Mouse (Mus musculus): ENCODE measurements at regions not wholly inside any gene's neighbourhood (a gene's known extent, or its start where the extent isn't known, plus 50 kb on each side); places are given as distances from the start of the nearest gene placed in this dataset.

- 55% methylated on average over 6 of the region's 6 CpGs for WGBS
- Histone ChIP-seq H3K27ac (ENCODE audit: low read length) (no peak overlapping the region), H3K9ac (ENCODE audit: low read length) (no peak overlapping the region), H3K9me3 (replicated peaks; ENCODE audit: control insufficient read depth, low read length) (no peaks in the 10 kb centered on the region), H3K27me3 (ENCODE audit: control insufficient read depth, insufficient read depth, low read length) (no peaks in the 10 kb centered on the region), H3K4me1 (ENCODE audit: control insufficient read depth, insufficient read depth, low read length) (no peaks in the 10 kb centered on the region), H3K4me3 (ENCODE audit: low read length) (no peak overlapping the region), H3K4me2 (ENCODE audit: low read depth, low read length) (no peak overlapping the region), H3K36me3 (ENCODE audit: control insufficient read depth, insufficient read depth) (no peaks in the 10 kb centered on the region)
- no peak for ATAC-seq (replicated peaks; ENCODE audit: extremely low read depth, insufficient read depth, low FRiP score)
Measured at GRCm38 (mm10) chr5:101288358-101288757, 376.4 kb downstream of the Nkx6-1 start.

GRCm38 (mm10) chr5:101285941-101286340, 378.9 kb downstream of the Nkx6-1 start:
- no peak for ATAC-seq (replicated peaks; ENCODE audit: extremely low read depth, insufficient read depth, low FRiP score)
- no peaks in the 10 kb centered on the region for H3K36me3 ChIP-seq (ENCODE audit: control insufficient read depth, insufficient read depth)
- H3K27me3 ChIP-seq (ENCODE audit: control insufficient read depth, insufficient read depth, low read length), result no peaks in the 10 kb centered on the region
- no peaks in the 10 kb centered on the region for H3K9me3 ChIP-seq (replicated peaks; ENCODE audit: control insufficient read depth, low read length)
- no peak overlapping the region for H3K9ac ChIP-seq (ENCODE audit: low read length)
- no peak overlapping the region for H3K4me3 ChIP-seq (ENCODE audit: low read length)
- WGBS, result 58% methylated on average over 7 of the region's 7 CpGs
- H3K4me1 ChIP-seq (ENCODE audit: control insufficient read depth, insufficient read depth, low read length), result no peaks in the 10 kb centered on the region
- H3K27ac ChIP-seq (ENCODE audit: low read length), result no peak overlapping the region
- no peak overlapping the region for H3K4me2 ChIP-seq (ENCODE audit: low read depth, low read length)

- Histone ChIP-seq H3K27me3 (ENCODE audit: control insufficient read depth, insufficient read depth, low read length) (no peaks in the 10 kb centered on the region), H3K9me3 (replicated peaks; ENCODE audit: control insufficient read depth, low read length) (no peaks in the 10 kb centered on the region), H3K9ac (ENCODE audit: low read length) (no peak overlapping the region), H3K4me1 (ENCODE audit: control insufficient read depth, insufficient read depth, low read length) (no peaks in the 10 kb centered on the region), H3K36me3 (ENCODE audit: control insufficient read depth, insufficient read depth) (no peaks in the 10 kb centered on the region), H3K4me3 (ENCODE audit: low read length) (no peak overlapping the region), H3K27ac (ENCODE audit: low read length) (no peak overlapping the region), H3K4me2 (ENCODE audit: low read depth, low read length) (no peak overlapping the region)
- ATAC-seq (replicated peaks; ENCODE audit: extremely low read depth, insufficient read depth, low FRiP score), result no peak
- 73% methylated on average over 3 of the region's 3 CpGs for WGBS
Measured at GRCm38 (mm10) chr5:101250474-101250873, 405.0 kb downstream of the Gpat3 start.

- 77% methylated on average over 2 of the region's 2 CpGs for WGBS
- no peaks in the 10 kb centered on the region for H3K36me3 ChIP-seq (ENCODE audit: control insufficient read depth, insufficient read depth)
- H3K27me3 ChIP-seq (ENCODE audit: control insufficient read depth, insufficient read depth, low read length), result no peaks in the 10 kb centered on the region
- H3K9ac ChIP-seq (ENCODE audit: low read length), result no peak overlapping the region
- no peak overlapping the region for H3K27ac ChIP-seq (ENCODE audit: low read length)
- no peaks in the 10 kb centered on the region for H3K4me1 ChIP-seq (ENCODE audit: control insufficient read depth, insufficient read depth, low read length)
- H3K4me2 ChIP-seq (ENCODE audit: low read depth, low read length), result no peak overlapping the region
- H3K4me3 ChIP-seq (ENCODE audit: low read length), result no peak overlapping the region
- H3K9me3 ChIP-seq (replicated peaks; ENCODE audit: control insufficient read depth, low read length), result no peaks in the 10 kb centered on the region
- no peak for ATAC-seq (replicated peaks; ENCODE audit: extremely low read depth, insufficient read depth, low FRiP score)
Measured at GRCm38 (mm10) chr5:101242651-101243050, 397.1 kb downstream of the Gpat3 start.

GRCm38 (mm10) chr5:101239298-101240118, 394.0 kb downstream of the Gpat3 start:
- Histone ChIP-seq H3K9me3 (replicated peaks; ENCODE audit: control insufficient read depth, low read length) (no peaks in the 10 kb centered on the region), H3K4me1 (ENCODE audit: control insufficient read depth, insufficient read depth, low read length) (no peaks in the 10 kb centered on the region), H3K4me3 (ENCODE audit: low read length) (peak overlapping the region; percentile 46), H3K4me2 (ENCODE audit: low read depth, low read length) (peak overlapping the region; percentile 54), H3K27ac (ENCODE audit: low read length) (no peak overlapping the region), H3K36me3 (ENCODE audit: control insufficient read depth, insufficient read depth) (no peaks in the 10 kb centered on the region), H3K27me3 (ENCODE audit: control insufficient read depth, insufficient read depth, low read length) (no peaks in the 10 kb centered on the region), H3K9ac (ENCODE audit: low read length) (no peak overlapping the region)
- no peak for ATAC-seq (replicated peaks; ENCODE audit: extremely low read depth, insufficient read depth, low FRiP score)
- WGBS, result 50% methylated on average over 16 of the region's 16 CpGs

GRCm38 (mm10) chr5:101236163-101236693, 390.7 kb downstream of the Gpat3 start:
- Histone ChIP-seq H3K4me1 (ENCODE audit: control insufficient read depth, insufficient read depth, low read length) (no peaks in the 10 kb centered on the region), H3K9me3 (replicated peaks; ENCODE audit: control insufficient read depth, low read length) (no peaks in the 10 kb centered on the region), H3K27ac (ENCODE audit: low read length) (no peak overlapping the region), H3K4me3 (ENCODE audit: low read length) (no peak overlapping the region), H3K4me2 (ENCODE audit: low read depth, low read length) (no peak overlapping the region), H3K36me3 (ENCODE audit: control insufficient read depth, insufficient read depth) (no peaks in the 10 kb centered on the region), H3K9ac (ENCODE audit: low read length) (no peak overlapping the region), H3K27me3 (ENCODE audit: control insufficient read depth, insufficient read depth, low read length) (no peaks in the 10 kb centered on the region)
- no peak for ATAC-seq (replicated peaks; ENCODE audit: extremely low read depth, insufficient read depth, low FRiP score)
- 62% methylated on average over 9 of the region's 9 CpGs for WGBS

- WGBS, result 71% methylated on average over 10 of the region's 10 CpGs
- no peaks in the 10 kb centered on the region for H3K4me1 ChIP-seq (ENCODE audit: control insufficient read depth, insufficient read depth, low read length)
- no peak for ATAC-seq (replicated peaks; ENCODE audit: extremely low read depth, insufficient read depth, low FRiP score)
Measured at GRCm38 (mm10) chr5:101222390-101222789, 376.9 kb downstream of the Gpat3 start.

GRCm38 (mm10) chr5:101218082-101218481, 372.6 kb downstream of the Gpat3 start:
- no peak overlapping the region for H3K4me3 ChIP-seq (ENCODE audit: low read length)
- 78% methylated on average over 3 of the region's 3 CpGs for WGBS
- no peaks in the 10 kb centered on the region for H3K4me1 ChIP-seq (ENCODE audit: control insufficient read depth, insufficient read depth, low read length)
- H3K9me3 ChIP-seq (replicated peaks; ENCODE audit: control insufficient read depth, low read length), result no peaks in the 10 kb centered on the region
- H3K27me3 ChIP-seq (ENCODE audit: control insufficient read depth, insufficient read depth, low read length), result no peaks in the 10 kb centered on the region
- ATAC-seq (replicated peaks; ENCODE audit: extremely low read depth, insufficient read depth, low FRiP score), result no peak
- no peak overlapping the region for H3K27ac ChIP-seq (ENCODE audit: low read length)
- H3K36me3 ChIP-seq (ENCODE audit: control insufficient read depth, insufficient read depth), result no peaks in the 10 kb centered on the region
- H3K9ac ChIP-seq (ENCODE audit: low read length), result no peak overlapping the region
- no peak overlapping the region for H3K4me2 ChIP-seq (ENCODE audit: low read depth, low read length)

More at GRCm38 (mm10) chr5:101222390-101222789, 376.9 kb downstream of the Gpat3 start:
- H3K9ac ChIP-seq (ENCODE audit: low read length), result no peak overlapping the region
- no peaks in the 10 kb centered on the region for H3K36me3 ChIP-seq (ENCODE audit: control insufficient read depth, insufficient read depth)
- no peaks in the 10 kb centered on the region for H3K27me3 ChIP-seq (ENCODE audit: control insufficient read depth, insufficient read depth, low read length)
- H3K27ac ChIP-seq (ENCODE audit: low read length), result no peak overlapping the region
- no peak overlapping the region for H3K4me3 ChIP-seq (ENCODE audit: low read length)
- H3K9me3 ChIP-seq (replicated peaks; ENCODE audit: control insufficient read depth, low read length), result no peaks in the 10 kb centered on the region
- H3K4me2 ChIP-seq (ENCODE audit: low read depth, low read length), result no peak overlapping the region

GRCm38 (mm10) chr5:101216837-101217571, 371.5 kb downstream of the Gpat3 start:
- Histone ChIP-seq H3K36me3 (ENCODE audit: control insufficient read depth, insufficient read depth) (no peaks in the 10 kb centered on the region), H3K27ac (ENCODE audit: low read length) (no peak overlapping the region), H3K4me1 (ENCODE audit: control insufficient read depth, insufficient read depth, low read length) (no peaks in the 10 kb centered on the region), H3K9me3 (replicated peaks; ENCODE audit: control insufficient read depth, low read length) (no peaks in the 10 kb centered on the region), H3K4me3 (ENCODE audit: low read length) (no peak overlapping the region), H3K9ac (ENCODE audit: low read length) (no peak overlapping the region), H3K27me3 (ENCODE audit: control insufficient read depth, insufficient read depth, low read length) (no peaks in the 10 kb centered on the region), H3K4me2 (ENCODE audit: low read depth, low read length) (no peak overlapping the region)
- no peak for ATAC-seq (replicated peaks; ENCODE audit: extremely low read depth, insufficient read depth, low FRiP score)
- 76% methylated on average over 10 of the region's 10 CpGs for WGBS

Data from heart, embryonic 16.5 days (tissue).